Mouse (Mus musculus): ENCODE results near the gene Gm10778. TPM values are rescaled to one million over a fixed set of nuclear protein-coding genes. Genes with fewer than 3 reads are reported as not detected.

Gm10778 gene
- polyA plus RNA-seq (2017; shearing (Covaris generic)) = 1 to 10 TPM; 5.2 to 9.4 (median 9.1) TPM

GRCm38 (mm10) chr10:81648803-81649775 is at the start of gene Gm10778:
TSS of gene Gm10778 (plus strand) at chr10:81649059.
- ATAC-seq = peak; percentile 97

- no peak for ATAC-seq
Observed at GRCm38 (mm10) chr10:81599630-81600029, 49.2 kb upstream of the Gm10778 start.

- no peak for ATAC-seq
Observed at GRCm38 (mm10) chr10:81600096-81600495, 48.8 kb upstream of the Gm10778 start.

GRCm38 (mm10) chr10:81600738-81601203 is 48.1 kb upstream of the Gm10778 start, which contains the start of gene Tle6:
TSS of gene Tle6 (minus strand) at chr10:81601073.
- peak; percentile 39 for ATAC-seq

- ATAC-seq = no peak
Observed at GRCm38 (mm10) chr10:81601396-81601905, 47.4 kb upstream of the Gm10778 start.

GRCm38 (mm10) chr10:81602741-81603151 is 46.1 kb upstream of the Gm10778 start:
- peak; percentile 54 for ATAC-seq

GRCm38 (mm10) chr10:81604019-81604967 is 44.6 kb upstream of the Gm10778 start:
- no peak for ATAC-seq

GRCm38 (mm10) chr10:81604968-81605665 is 43.7 kb upstream of the Gm10778 start:
- ATAC-seq = peak; percentile 56

- ATAC-seq = no peak
Observed at GRCm38 (mm10) chr10:81605666-81605973, 43.2 kb upstream of the Gm10778 start.

- ATAC-seq = peak; percentile 85
Observed at GRCm38 (mm10) chr10:81605974-81606751, 42.7 kb upstream of the Gm10778 start, which contains the start of gene BC025920. TSS of gene BC025920 (plus strand) at chr10:81606270.

GRCm38 (mm10) chr10:81608308-81608707 is 40.6 kb upstream of the Gm10778 start:
- no peak for ATAC-seq

- no peak for ATAC-seq
Observed at GRCm38 (mm10) chr10:81612779-81613178, 36.1 kb upstream of the Gm10778 start.

GRCm38 (mm10) chr10:81615486-81615885 is 33.4 kb upstream of the Gm10778 start:
- ATAC-seq = no peak

GRCm38 (mm10) chr10:81619976-81620375 is 28.9 kb upstream of the Gm10778 start:
- no peak for ATAC-seq

- ATAC-seq = no peak
Observed at GRCm38 (mm10) chr10:81620786-81621185, 28.1 kb upstream of the Gm10778 start.

GRCm38 (mm10) chr10:81623441-81623840 is 25.4 kb upstream of the Gm10778 start:
- no peak for ATAC-seq

- no peak for ATAC-seq
Observed at GRCm38 (mm10) chr10:81626101-81626993, 22.5 kb upstream of the Gm10778 start.

GRCm38 (mm10) chr10:81626994-81627835 is 21.6 kb upstream of the Gm10778 start, which contains the start of gene Sirt6:
TSS of gene Sirt6 (minus strand) at chr10:81627797.
- peak; percentile 96 for ATAC-seq

GRCm38 (mm10) chr10:81627836-81628220 is 21.0 kb upstream of the Gm10778 start:
- ATAC-seq = peak; percentile 44

Data from inflammation-experienced regulatory T-cells, adult 6 months (primary cell).